Mouse (Mus musculus) midbrain, embryonic 15.5 days (tissue): ENCODE data around the gene Lmf2. TPM values are rescaled to one million over a fixed set of nuclear protein-coding genes. Genes with fewer than 3 reads are reported as not detected.
A peak's percentile ranks its signal among the peaks of the same experiment; 100 is the strongest.

Experiments used
- ATAC-seq: fragments of 200-750 bp; cut with Nextera tagmentation; replicated peaks from 2 replicates; pipeline ENCODE4 v1.8.0; 2017; ENCODE audit warnings: moderate TSS enrichment
- H3K27ac ChIP-seq: fragments of 300-500 bp; sonication (generic); 2 replicates; pipeline ENCODE4 v1.5.1; 2015; ENCODE audit warnings: mild to moderate bottlenecking, inconsistent platforms
- H3K27me3 ChIP-seq: fragments of 300-500 bp; sonication (generic); replicated peaks from 2 replicates; pipeline ENCODE4 v1.6.1; 2015; ENCODE audit warnings: inconsistent platforms
- H3K36me3 ChIP-seq: fragments of 300-500 bp; sonication (generic); replicated peaks from 2 replicates; pipeline ENCODE4 v1.6.1; 2015; ENCODE audit warnings: inconsistent platforms
- H3K4me1 ChIP-seq: fragments of 300-500 bp; sonication (generic); 2 replicates; pipeline ENCODE4 v1.6.1; 2015; ENCODE audit warnings: inconsistent platforms
- H3K4me2 ChIP-seq: fragments of 300-500 bp; sonication (generic); 2 replicates; pipeline ENCODE4 v1.6.1; 2015; ENCODE audit warnings: inconsistent platforms, mild to moderate bottlenecking, moderate library complexity
- H3K4me3 ChIP-seq: fragments of 300-500 bp; sonication (generic); 2 replicates; pipeline ENCODE4 v1.5.1; 2015; ENCODE audit warnings: mild to moderate bottlenecking, inconsistent platforms
- H3K9ac ChIP-seq: fragments of 300-500 bp; sonication (generic); 2 replicates; pipeline ENCODE4 v1.6.1; 2015; ENCODE audit warnings: mild to moderate bottlenecking, inconsistent platforms
- H3K9me3 ChIP-seq: fragments of 300-500 bp; sonication (generic); 2 replicates; pipeline ENCODE4 v1.6.1; 2016; ENCODE audit warnings: inconsistent platforms
- WGBS: fragments of 180-500 bp; shearing (Covaris S2); methylation state at CpG from one replicate; pipeline ENCODE4 v1.1.7; 2015; ENCODE audit warnings: mixed read lengths; 5-methylcytosine and 5-hydroxymethylcytosine counted together
- polyA plus RNA-seq: library from polyadenylated mRNA; unstranded; fragments of >200 nt; fragmentation: Nextera tagmentation; extraction: Ambion mirVana; gene quantifications from 2 replicates; pipeline ENCODE4 v1.2.1, GENCODE M21; 2015

The Lmf2 gene
- polyA plus RNA-seq, 1 experiment from 2014 or later, result 30.5 TPM

DNA sequence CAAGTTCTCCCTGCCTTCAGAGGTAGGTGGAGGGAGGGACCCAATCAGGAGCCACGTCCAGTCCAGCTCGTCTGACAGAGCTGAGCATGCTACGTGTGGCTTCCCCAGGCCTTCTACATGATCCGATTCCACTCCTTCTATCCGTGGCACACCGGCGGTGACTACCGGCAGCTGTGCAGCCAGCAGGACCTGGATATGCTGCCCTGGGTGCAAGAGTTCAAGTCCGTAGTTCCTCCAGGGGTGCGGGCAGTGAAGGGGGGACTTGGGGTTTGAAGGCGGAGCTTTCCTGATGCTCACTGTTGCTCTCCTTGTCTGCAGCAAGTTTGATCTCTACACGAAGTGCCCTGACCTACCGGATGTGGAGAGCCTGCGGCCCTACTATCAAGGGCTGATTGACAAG lies 19.0 kb downstream of the Lmf2 start:
- no peak overlapping the region for H3K4me2 ChIP-seq
- no peak overlapping the region for H3K9ac ChIP-seq
- no peaks in the 10 kb centered on the region for H3K9me3 ChIP-seq
- WGBS, result 85% methylated on average over 14 of the region's 14 CpGs
- no peak overlapping the region for H3K4me3 ChIP-seq
- no peak for ATAC-seq
- H3K4me1 ChIP-seq, result no peaks in the 10 kb centered on the region
- H3K27me3 ChIP-seq, result no peaks in the 10 kb centered on the region
- no peak overlapping the region for H3K27ac ChIP-seq
- no peaks in the 10 kb centered on the region for H3K36me3 ChIP-seq

DNA sequence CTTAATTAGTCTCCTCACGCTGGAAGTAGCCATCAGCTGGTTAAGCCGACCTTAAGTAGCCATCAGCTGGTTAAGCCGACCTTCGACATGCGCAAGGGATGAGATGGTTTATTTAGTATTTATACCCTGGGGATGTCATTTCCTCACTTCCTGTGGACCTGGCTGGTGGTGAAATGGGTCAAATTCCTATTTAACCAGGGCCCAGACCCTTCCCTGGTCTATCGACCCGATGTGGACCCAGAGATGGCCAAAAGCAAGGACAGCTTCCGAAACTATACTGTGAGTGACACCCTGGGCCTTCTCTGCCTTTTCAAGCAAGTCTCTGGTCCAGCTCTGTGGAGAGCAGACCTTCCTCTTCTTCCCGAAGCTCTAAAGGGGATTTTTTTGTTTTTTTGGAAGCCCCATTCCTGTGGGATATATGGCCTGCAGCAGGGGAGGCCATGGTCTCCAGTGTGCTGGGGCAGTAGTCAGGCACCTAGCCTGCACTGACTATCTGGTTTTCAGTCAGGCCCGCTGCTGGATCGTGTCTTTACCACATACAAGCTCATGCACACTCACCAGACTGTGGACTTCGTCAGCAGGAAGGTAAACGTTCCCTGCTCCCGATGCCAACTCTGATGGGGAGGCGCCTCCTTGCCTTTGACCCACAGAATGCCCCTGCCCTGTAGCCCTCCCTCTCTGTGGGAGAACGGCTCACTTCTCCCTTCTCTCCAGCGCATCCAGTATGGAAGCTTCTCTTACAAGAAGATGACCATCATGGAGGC lies 20.5 kb downstream of the Lmf2 start:
- H3K36me3 ChIP-seq, result no peaks in the 10 kb centered on the region
- H3K9ac ChIP-seq, result no peak overlapping the region
- WGBS, result 87% methylated on average over 17 of the region's 17 CpGs
- ATAC-seq, result no peak
- H3K4me1 ChIP-seq, result no peaks in the 10 kb centered on the region
- H3K4me3 ChIP-seq, result no peak overlapping the region
- H3K4me2 ChIP-seq, result no peak overlapping the region
- no peaks in the 10 kb centered on the region for H3K27me3 ChIP-seq
- H3K9me3 ChIP-seq, result no peaks in the 10 kb centered on the region
- H3K27ac ChIP-seq, result no peak overlapping the region

DNA sequence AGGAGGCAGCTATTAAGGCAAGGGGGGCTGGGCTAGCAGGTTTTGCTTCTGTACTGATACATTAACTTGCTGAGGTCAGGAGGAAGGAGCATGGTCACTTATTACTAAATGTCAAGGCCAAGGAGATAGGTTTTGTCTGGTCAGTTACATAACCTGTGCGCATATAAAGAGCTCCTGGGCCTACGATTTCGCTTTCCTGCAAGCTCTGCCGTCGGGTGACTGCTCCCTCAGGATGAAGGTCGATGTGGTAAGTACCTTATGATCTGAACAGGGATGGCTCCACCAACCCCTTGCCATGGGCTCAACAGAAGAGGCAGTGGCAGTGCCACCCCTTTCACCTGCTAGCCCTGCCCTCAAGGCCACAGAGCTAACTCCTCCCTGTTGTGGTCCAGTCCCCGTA lies 21.2 kb downstream of the Lmf2 start, which contains the start of gene Miox:
Miox (plus strand) TSS at position 128 of the 400 bp plus-strand sequence.
- no peak for ATAC-seq
- Histone ChIP-seq H3K9ac (no peak within 1 kb of the TSS), H3K36me3 (no peaks in the 10 kb centered on the region), H3K27me3 (no peaks in the 10 kb centered on the region), H3K4me1 (no peaks in the 10 kb centered on the region), H3K4me2 (no peak within 1 kb of the TSS), H3K4me3 (no peak within 1 kb of the TSS), H3K9me3 (no peaks in the 10 kb centered on the region), H3K27ac (no peak within 1 kb of the TSS)
- 91% methylated on average over 7 of the region's 7 CpGs for WGBS

DNA sequence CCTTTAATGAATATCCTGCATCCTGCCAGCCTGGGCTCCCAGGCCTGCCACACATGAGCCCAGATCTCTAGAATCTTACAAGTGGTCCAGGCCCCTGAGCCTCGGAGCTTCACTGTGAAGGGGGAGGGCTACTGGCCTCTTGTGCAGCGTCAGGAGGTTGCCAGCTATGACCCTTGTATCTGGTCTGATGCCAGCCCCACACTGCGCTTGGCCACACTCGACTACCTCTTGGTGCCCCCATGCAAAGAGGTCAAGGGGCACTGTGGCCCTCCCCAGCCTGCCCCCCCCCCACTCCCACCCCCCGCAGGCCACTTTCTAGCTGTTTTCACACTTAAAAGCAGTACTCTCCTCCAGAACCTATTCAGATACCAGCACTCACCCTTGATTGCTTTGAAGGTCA lies 29.0 kb downstream of the Lmf2 start:
- Histone ChIP-seq H3K27me3 (peaks cover 7% of the 10 kb centered on the region; the same call in 1 of the 2 replicates), H3K27ac (no peak overlapping the region), H3K4me3 (no peak overlapping the region), H3K9me3 (no peaks in the 10 kb centered on the region), H3K36me3 (no peaks in the 10 kb centered on the region), H3K4me1 (no peaks in the 10 kb centered on the region; the same call in 1 of the 2 replicates), H3K4me2 (no peak overlapping the region), H3K9ac (no peak overlapping the region)
- WGBS, result 74% methylated on average over 5 of the region's 5 CpGs
- ATAC-seq, result no peak

DNA sequence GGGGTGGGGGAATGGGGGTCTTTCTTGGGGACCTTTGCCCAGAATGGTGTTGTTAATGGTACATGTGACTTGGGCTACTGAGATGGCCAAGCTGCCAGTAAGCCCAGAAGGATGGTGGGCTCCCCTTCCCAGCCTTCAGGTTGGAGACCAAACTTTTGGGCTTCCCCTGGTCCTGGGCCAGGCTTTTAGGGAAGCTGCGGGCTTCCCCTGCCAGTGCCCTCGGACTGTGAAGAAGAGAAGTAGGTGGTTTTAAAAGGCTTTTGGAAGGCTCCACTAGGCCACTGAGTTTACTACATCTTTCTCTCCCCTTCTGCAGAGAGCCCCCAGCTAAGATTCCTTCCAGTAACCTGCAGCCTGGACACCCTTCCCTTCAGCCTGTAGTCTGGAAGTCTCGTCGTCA lies 31.8 kb downstream of the Lmf2 start:
- Histone ChIP-seq H3K4me3 (no peak overlapping the region), H3K27ac (no peak overlapping the region), H3K9me3 (no peaks in the 10 kb centered on the region), H3K27me3 (peaks cover 7% of the 10 kb centered on the region; the same call in 1 of the 2 replicates), H3K4me1 (no peaks in the 10 kb centered on the region; the same call in 1 of the 2 replicates), H3K4me2 (no peak overlapping the region), H3K36me3 (no peaks in the 10 kb centered on the region), H3K9ac (no peak overlapping the region)
- ATAC-seq, result no peak
- WGBS, result 84% methylated on average over 4 of the region's 4 CpGs

DNA sequence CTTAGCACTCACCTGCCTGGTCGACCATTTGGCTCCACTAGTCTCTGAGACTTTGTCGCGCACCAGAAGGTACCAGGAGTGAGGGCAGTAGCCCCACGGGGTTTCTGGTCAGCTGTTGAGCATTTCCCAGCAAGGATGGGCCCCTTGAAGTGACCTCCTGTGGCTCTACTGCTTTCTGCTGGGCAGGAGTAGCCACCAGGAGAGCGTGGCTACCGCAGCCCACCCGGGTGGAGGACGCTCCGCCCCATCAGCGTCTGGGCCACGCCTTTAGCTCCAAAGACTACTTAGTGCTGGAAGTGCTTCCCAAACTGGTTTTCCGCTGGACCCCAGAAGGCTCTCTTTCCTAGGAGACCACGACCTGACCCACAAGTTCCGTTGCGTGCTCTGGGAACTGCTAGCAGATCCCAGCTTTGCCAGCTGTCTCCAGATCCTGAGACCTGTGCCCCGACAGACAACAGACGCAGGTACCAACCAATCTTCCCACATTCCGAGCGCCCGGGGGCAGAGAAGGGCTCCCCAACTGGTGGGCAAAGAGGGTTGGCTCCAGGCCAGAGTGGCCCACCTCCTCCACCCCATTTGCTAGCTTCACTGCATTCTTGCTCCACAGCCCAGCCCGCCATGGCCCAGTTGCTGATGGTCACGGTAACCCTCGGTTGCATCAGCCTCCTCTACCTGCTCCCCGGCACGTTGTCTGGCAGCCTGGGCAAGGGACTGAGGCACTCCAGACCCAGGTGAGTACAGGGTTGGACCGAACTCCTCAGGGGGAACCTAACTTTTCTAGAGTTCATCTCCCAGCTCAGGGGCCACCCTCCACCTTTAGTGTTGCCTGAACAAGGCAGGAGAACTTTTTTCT lies 32.6 kb downstream of the Lmf2 start, which contains the start of gene Adm2:
Adm2 (plus strand) TSS at position 51 of the 853 bp plus-strand sequence.
- peak within 1 kb of the TSS; percentile 19; the same call in 1 of the 2 replicates for H3K4me2 ChIP-seq
- no peak within 1 kb of the TSS for H3K27ac ChIP-seq
- no peaks in the 10 kb centered on the region for H3K36me3 ChIP-seq
- H3K27me3 ChIP-seq, result peaks cover 7% of the 10 kb centered on the region; the same call in 1 of the 2 replicates
- no peaks in the 10 kb centered on the region for H3K9me3 ChIP-seq
- WGBS, result 9% methylated on average over 26 of the region's 26 CpGs
- no peak within 1 kb of the TSS for H3K4me3 ChIP-seq
- no peak within 1 kb of the TSS for H3K9ac ChIP-seq
- ATAC-seq, result no peak
- no peaks in the 10 kb centered on the region; the same call in 1 of the 2 replicates for H3K4me1 ChIP-seq

DNA sequence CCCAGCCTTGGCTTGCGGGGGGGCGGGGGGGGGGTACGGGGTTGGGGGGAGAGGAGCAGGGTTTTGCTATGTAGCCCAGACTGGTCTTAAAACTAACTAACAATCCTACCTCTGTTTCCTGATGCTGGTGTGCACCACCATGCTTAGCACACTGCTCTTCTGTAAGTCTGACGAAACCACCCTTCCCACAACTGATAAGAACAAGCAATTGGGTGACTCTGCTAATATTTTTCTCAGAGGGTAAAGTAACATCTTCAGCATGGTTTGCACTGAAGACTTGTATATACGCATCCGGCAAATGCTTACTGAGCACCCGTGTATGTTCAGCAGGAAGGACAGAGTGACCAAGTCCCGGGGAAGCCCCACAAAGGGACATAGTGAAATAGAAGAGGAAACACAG lies 34.2 kb downstream of the Lmf2 start:
- no peaks in the 10 kb centered on the region for H3K36me3 ChIP-seq
- WGBS, result 84% methylated on average over 8 of the region's 8 CpGs
- H3K9ac ChIP-seq, result no peak overlapping the region
- H3K9me3 ChIP-seq, result no peaks in the 10 kb centered on the region
- H3K4me1 ChIP-seq, result no peaks in the 10 kb centered on the region; the same call in 1 of the 2 replicates
- no peak for ATAC-seq
- no peak overlapping the region for H3K4me3 ChIP-seq
- peaks cover 7% of the 10 kb centered on the region; the same call in 1 of the 2 replicates for H3K27me3 ChIP-seq
- H3K27ac ChIP-seq, result no peak overlapping the region
- H3K4me2 ChIP-seq, result no peak overlapping the region

DNA sequence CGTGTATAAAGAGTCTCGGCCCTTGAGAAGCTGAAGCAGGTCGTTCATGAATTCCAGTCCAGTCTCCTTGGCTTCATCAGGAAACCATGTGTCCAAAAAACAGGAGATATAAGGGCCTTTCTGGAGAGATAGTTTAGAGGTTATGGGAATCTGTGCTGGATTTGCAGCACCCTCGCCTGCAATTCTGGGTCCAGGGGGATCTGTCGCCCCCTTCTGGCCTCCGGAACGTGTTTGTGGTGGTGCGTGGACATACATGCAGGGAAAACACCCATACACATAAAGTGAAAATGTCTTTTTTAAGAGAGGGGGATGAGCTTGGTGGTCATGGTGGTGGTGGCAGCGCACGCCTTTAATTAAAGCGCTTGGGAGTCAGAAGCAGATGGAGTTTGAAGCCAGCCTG lies 39.3 kb downstream of the Lmf2 start:
- H3K27me3 ChIP-seq, result no peaks in the 10 kb centered on the region
- H3K4me1 ChIP-seq, result peaks cover 36% of the 10 kb centered on the region
- no peak overlapping the region for H3K27ac ChIP-seq
- no peak for ATAC-seq
- WGBS, result 64% methylated on average over 11 of the region's 11 CpGs
- no peaks in the 10 kb centered on the region for H3K36me3 ChIP-seq
- no peak overlapping the region for H3K9ac ChIP-seq
- no peak overlapping the region for H3K4me2 ChIP-seq
- H3K9me3 ChIP-seq, result no peaks in the 10 kb centered on the region
- H3K4me3 ChIP-seq, result no peak overlapping the region

DNA sequence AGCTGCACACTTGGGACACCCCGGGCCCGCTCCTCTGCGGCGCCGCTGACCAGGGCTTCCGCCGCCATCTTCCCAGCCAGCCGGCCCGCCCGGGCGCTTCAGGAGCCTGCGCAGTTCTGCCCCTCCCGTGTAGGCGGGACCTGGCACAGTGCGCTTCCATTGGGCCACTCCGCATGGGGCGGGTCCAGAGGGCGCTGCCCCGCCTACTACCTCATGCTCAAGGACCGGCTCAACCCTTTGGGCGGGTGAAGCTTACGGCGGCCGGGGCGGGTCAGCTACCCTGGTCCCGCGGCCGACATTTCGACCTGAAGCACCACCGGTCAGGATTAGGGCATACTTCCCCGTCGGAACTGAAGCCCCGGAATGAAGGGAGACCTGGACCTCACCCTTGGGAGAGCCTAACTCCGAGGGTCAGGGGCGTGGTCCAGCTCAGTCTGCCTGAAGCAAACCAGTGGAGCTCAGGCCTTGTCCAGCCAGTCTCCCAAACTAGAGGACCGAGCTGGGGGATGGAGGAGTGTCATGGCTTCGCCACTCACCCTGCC lies 40.2 kb downstream of the Lmf2 start, which contains the start of gene Sbf1:
Sbf1 (minus strand) TSS at position 122 of the 542 bp plus-strand sequence.
- no peaks in the 10 kb centered on the region for H3K27me3 ChIP-seq
- peak within 1 kb of the TSS; percentile 65 for H3K9ac ChIP-seq
- WGBS, result 1% methylated on average over 36 of the region's 37 CpGs
- peak within 1 kb of the TSS; percentile 88 for H3K4me3 ChIP-seq
- H3K27ac ChIP-seq, result peak within 1 kb of the TSS; percentile 68
- no peaks in the 10 kb centered on the region for H3K36me3 ChIP-seq
- H3K9me3 ChIP-seq, result no peaks in the 10 kb centered on the region
- peaks cover 44% of the 10 kb centered on the region for H3K4me1 ChIP-seq
- peak within 1 kb of the TSS; percentile 87 for H3K4me2 ChIP-seq
- peak; percentile 99 for ATAC-seq

DNA sequence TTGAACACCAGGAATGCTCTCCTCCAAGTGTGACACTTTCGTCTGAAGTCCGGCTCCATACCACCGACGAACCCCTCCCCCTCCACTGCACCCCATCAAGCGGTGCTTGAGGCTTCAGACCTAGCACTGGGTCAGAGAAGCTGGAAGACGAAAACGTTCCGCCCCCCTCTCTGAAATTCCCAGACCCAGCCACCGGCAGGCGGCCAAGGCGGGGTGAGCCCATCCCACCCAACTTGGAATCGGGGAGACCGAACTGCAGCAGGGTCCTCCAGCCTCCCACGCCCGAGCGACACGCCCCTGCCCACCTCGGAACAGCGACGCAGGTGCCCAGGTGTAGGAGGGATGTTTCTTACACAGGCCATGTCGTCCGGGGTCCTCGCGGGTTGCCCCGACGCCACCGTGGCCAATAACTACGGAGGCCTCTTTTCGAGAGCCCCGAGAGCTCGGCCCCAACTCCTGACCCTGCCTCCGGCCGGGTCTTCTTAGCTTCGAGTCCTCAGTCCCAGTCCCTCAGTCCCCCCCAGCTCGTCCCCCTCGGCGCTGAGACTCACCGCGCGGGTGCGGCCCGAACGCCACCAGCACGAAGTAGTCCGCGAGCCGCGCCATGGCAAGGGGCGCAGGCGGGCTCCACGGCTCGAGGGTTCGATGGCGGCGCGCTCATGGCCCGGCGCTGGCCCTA lies 40.8 kb downstream of the Lmf2 start:
- no peaks in the 10 kb centered on the region for H3K36me3 ChIP-seq
- H3K9me3 ChIP-seq, result no peaks in the 10 kb centered on the region
- WGBS, result under 1% methylated on average over 57 of the region's 58 CpGs
- H3K4me3 ChIP-seq, result peak overlapping the region; percentile 88
- peak overlapping the region; percentile 87 for H3K4me2 ChIP-seq
- H3K27ac ChIP-seq, result peak overlapping the region; percentile 54
- peaks cover 46% of the 10 kb centered on the region for H3K4me1 ChIP-seq
- peak; percentile 56 for ATAC-seq
- peak overlapping the region; percentile 65 for H3K9ac ChIP-seq
- no peaks in the 10 kb centered on the region for H3K27me3 ChIP-seq

DNA sequence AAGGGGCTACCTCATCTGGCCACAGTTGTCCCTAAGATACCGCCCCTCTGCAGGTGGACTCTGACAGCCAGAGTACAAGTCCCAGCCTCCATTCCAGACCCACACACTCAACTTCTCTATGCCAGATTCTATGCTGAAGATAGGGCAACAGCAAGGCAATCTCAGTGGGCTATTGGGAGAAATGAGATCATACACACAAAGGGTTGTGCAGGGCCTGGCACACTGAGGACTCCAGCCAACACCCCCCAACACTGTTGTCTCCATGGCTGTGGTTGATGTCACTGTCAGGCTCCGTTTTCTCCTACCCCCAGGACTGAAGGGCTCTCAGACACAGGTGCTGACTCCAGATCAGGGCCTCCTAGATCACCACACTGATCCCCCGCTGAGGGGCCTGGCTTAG lies 41.4 kb downstream of the Lmf2 start:
- H3K27ac ChIP-seq, result no peak overlapping the region

More for the DNA sequence above, 41.4 kb downstream of the Lmf2 start:
- Histone ChIP-seq H3K4me2 (peak overlapping the region; percentile 87), H3K36me3 (no peaks in the 10 kb centered on the region), H3K9ac (peak overlapping the region; percentile 65), H3K27me3 (no peaks in the 10 kb centered on the region), H3K4me1 (peaks cover 46% of the 10 kb centered on the region), H3K9me3 (no peaks in the 10 kb centered on the region), H3K4me3 (peak overlapping the region; percentile 88)
- ATAC-seq, result no peak
- WGBS, result 32% methylated on average over 3 of the region's 3 CpGs
